Mouse (Mus musculus): Measurements from ENCODE around the gene Arhgef28. TPM values are rescaled to one million over a fixed set of nuclear protein-coding genes. Genes with fewer than 3 reads are reported as not detected.

Gene Arhgef28
- total and polyA plus RNA-seq, 3 experiments, result not detected

- no peak overlapping the region for H3K9ac ChIP-seq (ENCODE audit: control insufficient read depth, low read depth, low read length, poor library complexity, severe bottlenecking)
- H3K36me3 ChIP-seq (ENCODE audit: control insufficient read depth in 1 of 2, insufficient read depth in 2 of 2, low read length in 2 of 2), result no peaks in the 10 kb centered on the region
- no peaks in the 10 kb centered on the region for H3K27me3 ChIP-seq (ENCODE audit: control insufficient read depth in 1 of 2, insufficient read depth in 2 of 2, low read length in 2 of 2)
- DNase-seq (ENCODE audit: low read depth, low spot score), result no peak
- TF ChIP-seq ZMIZ1 (IDR thresholded peaks at IDR 0.05; ENCODE audit: low read depth, low read length) (no peak), ZC3H11A (IDR thresholded peaks at IDR 0.05; ENCODE audit: low read depth, low read length) (no peak), NELFE (IDR thresholded peaks at IDR 0.05; ENCODE audit: low read depth, low read length) (no peak), BHLHE40 (IDR thresholded peaks at IDR 0.05; ENCODE audit: borderline replicate concordance, low read depth, low read length) (no peak), TBP (IDR thresholded peaks at IDR 0.05; ENCODE audit: low read depth, low read length) (no peak), ZNF384 (IDR thresholded peaks at IDR 0.05; ENCODE audit: low read depth, low read length) (no peak), GATA1 (IDR thresholded peaks at IDR 0.05; ENCODE audit: low read depth, low read length) (no peak), RAD21 (IDR thresholded peaks at IDR 0.05; ENCODE audit: low read depth, low read length) (no peak), MYC (IDR thresholded peaks at IDR 0.05; ENCODE audit: low read depth, low read length) (no peak), POLR2A (IDR thresholded peaks at IDR 0.05; ENCODE audit: control insufficient read depth in 1 of 2, insufficient read depth in 1 of 2, low read depth in 1 of 2, low read length in 2 of 2, poor library complexity in 1 of 2) (no peak), MYB (IDR thresholded peaks at IDR 0.05; ENCODE audit: low read depth, low read length) (no peak), SIN3A (IDR thresholded peaks at IDR 0.05; ENCODE audit: low read length) (no peak), POLR2AphosphoS5 (IDR thresholded peaks at IDR 0.05; ENCODE audit: borderline replicate concordance, low read depth, low read length) (no peak), NRF1 (IDR thresholded peaks at IDR 0.05; ENCODE audit: insufficient read depth, low read depth, low read length, poor library complexity, severe bottlenecking) (no peak), SMC3 (IDR thresholded peaks at IDR 0.05; ENCODE audit: low read depth, low read length) (no peak), ZKSCAN1 (IDR thresholded peaks at IDR 0.05; ENCODE audit: low read depth, low read length) (no peak)
- no peak overlapping the region for H3K4me3 ChIP-seq (ENCODE audit: control insufficient read depth in 1 of 2, insufficient read depth in 1 of 2, low read depth in 2 of 2, low read length in 2 of 2)
- no peaks in the 10 kb centered on the region for H3K4me1 ChIP-seq (ENCODE audit: control insufficient read depth in 1 of 2, insufficient read depth in 2 of 2, low read length in 2 of 2)
- H3K27ac ChIP-seq (ENCODE audit: control insufficient read depth, low read depth, low read length), result no peak overlapping the region
- no peaks in the 10 kb centered on the region for H3K79me2 ChIP-seq (ENCODE audit: control insufficient read depth, insufficient read depth, low read length, poor library complexity)
- H3K9me3 ChIP-seq (replicated peaks; ENCODE audit: insufficient read depth, low read length), result no peaks in the 10 kb centered on the region
Observed at GRCm38 (mm10) chr13:97948856-97949255, 257.4 kb downstream of the Arhgef28 start.

- no peaks in the 10 kb centered on the region for H3K79me2 ChIP-seq (ENCODE audit: control insufficient read depth, insufficient read depth, low read length, poor library complexity)
- TF ChIP-seq POLR2AphosphoS5 (IDR thresholded peaks at IDR 0.05; ENCODE audit: borderline replicate concordance, low read depth, low read length) (no peak), RAD21 (IDR thresholded peaks at IDR 0.05; ENCODE audit: low read depth, low read length) (no peak), CHD1 (IDR thresholded peaks at IDR 0.05; ENCODE audit: low read depth, low read length) (no peak), UBTF (IDR thresholded peaks at IDR 0.05; ENCODE audit: borderline replicate concordance, insufficient read depth, low read depth, low read length) (no peak), ELF1 (IDR thresholded peaks at IDR 0.05; ENCODE audit: low read depth, low read length) (no peak), E2F4 (IDR thresholded peaks at IDR 0.05; ENCODE audit: borderline replicate concordance, low read depth, low read length) (no peak), ZKSCAN1 (IDR thresholded peaks at IDR 0.05; ENCODE audit: low read depth, low read length) (no peak), GABPA (IDR thresholded peaks at IDR 0.05; ENCODE audit: low read depth, low read length) (no peak), MAZ (IDR thresholded peaks at IDR 0.05; ENCODE audit: low read depth, low read length) (no peak)
- no peaks in the 10 kb centered on the region for H3K4me1 ChIP-seq (ENCODE audit: control insufficient read depth in 1 of 2, insufficient read depth in 2 of 2, low read length in 2 of 2)
- H3K9ac ChIP-seq (ENCODE audit: control insufficient read depth, low read depth, low read length, poor library complexity, severe bottlenecking), result no peak overlapping the region
- no peaks in the 10 kb centered on the region for H3K36me3 ChIP-seq (ENCODE audit: control insufficient read depth in 1 of 2, insufficient read depth in 2 of 2, low read length in 2 of 2)
- no peak overlapping the region for H3K27ac ChIP-seq (ENCODE audit: control insufficient read depth, low read depth, low read length)
- H3K4me3 ChIP-seq (ENCODE audit: control insufficient read depth in 1 of 2, insufficient read depth in 1 of 2, low read depth in 2 of 2, low read length in 2 of 2), result no peak overlapping the region
- DNase-seq (ENCODE audit: low read depth, low spot score), result no peak
- H3K27me3 ChIP-seq (ENCODE audit: control insufficient read depth in 1 of 2, insufficient read depth in 2 of 2, low read length in 2 of 2), result no peaks in the 10 kb centered on the region
- no peaks in the 10 kb centered on the region for H3K9me3 ChIP-seq (replicated peaks; ENCODE audit: insufficient read depth, low read length)
Observed at GRCm38 (mm10) chr13:97947598-97947997, 258.6 kb downstream of the Arhgef28 start.
